Mouse (Mus musculus) kidney, adult 18-20 months (tissue): ENCODE results near the gene Mapkapk2.
A peak's percentile ranks its signal among the peaks of the same experiment; 100 is the strongest.

ENCODE experiments used
- DNase-seq: peaks from one replicate; pipeline ENCODE4 v3.0.0; 2021

Mapkapk2 gene

DNA sequence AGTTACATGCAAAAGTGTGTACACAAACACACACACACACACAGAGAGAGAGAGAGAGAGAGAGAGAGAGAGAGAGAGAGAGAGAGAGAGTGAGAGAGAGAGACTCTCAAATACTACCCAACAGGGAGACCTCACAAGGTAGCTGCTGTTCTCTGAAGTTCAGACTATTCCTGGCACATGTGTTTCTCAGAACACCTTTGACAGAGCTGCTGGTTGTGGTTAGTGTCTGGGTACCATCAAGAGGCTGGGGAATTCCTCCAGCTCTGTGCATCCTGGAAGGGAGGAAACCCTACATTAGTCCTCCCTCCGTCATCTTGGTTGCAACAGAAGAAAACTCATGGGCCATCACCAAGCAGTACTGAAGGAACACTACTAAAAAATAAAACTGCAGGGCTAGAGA is 16.9 kb downstream of the Mapkapk2 start:
- no peak for DNase-seq

DNA sequence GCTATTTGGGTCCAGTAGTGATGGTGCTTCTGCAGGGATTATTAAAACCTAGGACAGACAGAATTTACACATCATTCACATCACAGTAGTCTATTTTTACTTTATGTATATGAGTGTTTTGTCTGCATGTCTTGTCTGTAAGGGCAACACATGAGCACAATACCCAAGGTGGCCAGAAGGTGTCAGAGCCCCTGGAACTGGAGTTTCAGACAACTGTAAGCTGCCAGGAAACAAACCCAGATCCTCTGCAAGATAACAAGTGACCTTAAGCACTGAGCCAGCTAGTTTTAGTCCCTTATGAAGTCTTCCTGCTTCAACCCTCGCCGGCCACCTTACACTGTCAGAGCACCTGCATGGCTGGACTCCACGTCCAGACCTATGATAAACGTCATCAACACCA is 17.9 kb downstream of the Mapkapk2 start:
- no peak for DNase-seq

DNA sequence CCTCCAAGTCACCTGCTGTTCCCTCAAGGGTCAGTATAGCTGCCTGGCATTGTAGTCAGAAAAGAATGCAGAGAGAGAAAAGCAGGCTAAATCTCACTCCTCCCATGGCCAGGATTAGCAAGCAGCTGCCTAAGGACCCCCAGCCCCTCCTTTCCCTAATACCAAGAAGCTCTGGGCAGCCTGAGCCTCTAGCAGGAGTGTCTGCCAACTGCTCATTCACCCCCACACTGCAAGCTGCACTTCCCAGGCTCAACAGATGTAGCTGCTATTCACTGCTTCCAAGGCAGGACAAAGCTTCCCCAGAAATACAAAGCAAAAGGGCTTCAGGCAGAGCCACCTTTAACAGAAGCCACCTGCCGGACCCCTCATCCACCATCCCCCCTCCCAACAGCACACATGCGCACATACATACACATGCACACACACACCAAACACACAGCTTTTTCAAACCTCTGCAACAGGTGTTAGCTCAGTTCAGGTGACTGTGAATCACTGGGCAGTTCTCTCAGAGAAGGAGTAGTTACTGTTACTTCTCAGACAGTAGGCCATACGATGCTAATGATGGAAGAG is 18.8 kb downstream of the Mapkapk2 start:
- DNase-seq = no peak

DNA sequence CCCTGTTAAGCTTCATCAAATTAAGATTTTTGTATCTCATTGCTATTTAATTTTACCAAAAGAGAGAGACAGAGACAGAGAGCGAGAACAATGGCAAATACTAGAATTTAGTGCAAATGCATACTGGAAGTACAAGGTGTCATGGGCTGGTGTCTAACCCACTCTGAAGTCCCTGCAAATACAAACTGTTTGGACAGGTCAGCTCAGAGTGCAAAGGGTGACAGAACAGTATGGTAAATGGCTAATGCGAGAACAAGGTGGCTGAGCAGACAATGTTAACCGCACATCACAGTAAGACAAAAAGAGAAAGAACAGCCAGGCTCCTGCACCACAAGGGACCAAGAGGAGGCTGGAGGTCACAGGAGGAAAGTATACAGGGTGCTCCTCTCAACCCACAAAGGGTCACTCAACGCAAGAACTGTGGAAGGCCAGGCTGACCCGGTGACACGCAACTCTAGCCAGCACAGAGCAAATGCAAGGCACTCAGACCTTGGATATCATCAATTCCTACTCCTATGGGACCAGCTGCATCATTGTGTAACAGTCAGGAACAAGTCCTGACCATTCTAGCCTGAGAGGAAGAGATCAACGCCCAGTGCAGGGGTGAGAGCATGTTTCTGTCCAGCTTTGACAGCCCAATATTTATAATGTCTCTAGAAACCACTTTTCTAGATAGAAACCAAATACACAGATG is 22.4 kb downstream of the Mapkapk2 start:
- no peak for DNase-seq

DNA sequence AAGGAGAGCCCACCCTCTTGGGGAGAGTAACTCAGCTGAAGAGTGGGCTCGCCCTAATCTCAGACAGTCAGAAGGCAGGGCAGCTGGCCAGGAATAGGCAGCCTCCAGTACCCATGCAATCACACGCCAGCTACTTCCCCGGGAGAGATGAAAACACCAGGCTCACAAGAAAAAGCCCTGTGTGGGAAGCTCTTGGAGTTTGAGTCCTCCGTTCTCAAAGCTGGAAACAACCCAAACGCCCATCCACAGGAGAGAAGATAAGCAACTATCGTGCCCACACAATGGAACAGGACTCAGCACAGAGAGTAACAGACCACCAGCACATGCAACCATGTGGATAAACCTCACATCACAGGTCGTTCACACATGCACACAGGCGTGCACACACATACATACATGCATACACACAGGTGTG is 23.1 kb downstream of the Mapkapk2 start:
- DNase-seq = no peak

DNA sequence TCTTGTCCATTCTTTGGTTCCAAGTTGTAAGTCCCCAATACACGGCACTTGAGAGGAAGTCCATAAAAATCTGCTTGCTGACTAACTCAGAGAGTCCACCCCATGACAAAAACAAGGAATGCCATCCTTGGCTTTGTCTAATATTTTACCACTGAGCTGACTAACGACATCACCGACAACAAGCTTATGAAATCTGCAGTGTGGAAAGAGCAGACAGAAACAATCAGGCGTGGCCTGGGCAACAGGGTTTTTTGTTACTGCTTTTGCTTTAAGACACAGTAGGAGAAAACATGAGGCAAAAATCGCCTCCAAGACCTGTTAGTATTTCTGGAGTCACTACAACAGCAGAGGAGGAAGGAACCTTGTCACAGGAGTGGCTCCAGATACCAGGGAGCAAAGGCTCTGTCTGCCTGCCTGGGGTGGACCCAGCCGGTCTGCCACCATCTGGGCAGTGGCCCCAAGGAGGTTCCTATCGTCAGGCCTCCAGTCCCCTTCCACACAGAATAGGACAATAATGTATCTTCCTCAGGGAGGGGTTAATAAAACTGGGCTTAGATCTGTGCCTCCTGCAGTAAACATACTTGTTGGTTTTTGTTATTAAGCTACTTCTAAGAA is 25.1 kb downstream of the Mapkapk2 start:
- DNase-seq = no peak

DNA sequence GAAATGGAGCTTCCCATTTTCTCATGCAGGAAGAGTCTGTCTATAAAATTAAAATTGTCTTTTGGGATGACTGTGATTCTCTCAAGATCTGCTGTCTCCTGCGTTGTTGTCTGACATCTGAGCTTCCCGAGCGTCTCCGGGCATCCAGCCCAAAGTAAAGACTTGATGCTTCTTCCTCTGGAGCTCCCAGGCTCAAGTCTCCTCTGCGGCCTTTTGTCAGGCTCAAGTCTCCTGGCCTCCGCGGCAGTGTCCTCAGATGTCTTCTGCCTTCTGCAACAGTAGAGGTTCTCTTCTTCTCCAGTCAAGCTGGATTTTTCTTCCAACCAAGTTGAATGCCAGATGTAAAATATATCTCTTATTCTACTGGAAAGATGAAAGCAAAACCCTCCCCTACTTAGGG is 28.6 kb downstream of the Mapkapk2 start:
- DNase-seq = no peak

DNA sequence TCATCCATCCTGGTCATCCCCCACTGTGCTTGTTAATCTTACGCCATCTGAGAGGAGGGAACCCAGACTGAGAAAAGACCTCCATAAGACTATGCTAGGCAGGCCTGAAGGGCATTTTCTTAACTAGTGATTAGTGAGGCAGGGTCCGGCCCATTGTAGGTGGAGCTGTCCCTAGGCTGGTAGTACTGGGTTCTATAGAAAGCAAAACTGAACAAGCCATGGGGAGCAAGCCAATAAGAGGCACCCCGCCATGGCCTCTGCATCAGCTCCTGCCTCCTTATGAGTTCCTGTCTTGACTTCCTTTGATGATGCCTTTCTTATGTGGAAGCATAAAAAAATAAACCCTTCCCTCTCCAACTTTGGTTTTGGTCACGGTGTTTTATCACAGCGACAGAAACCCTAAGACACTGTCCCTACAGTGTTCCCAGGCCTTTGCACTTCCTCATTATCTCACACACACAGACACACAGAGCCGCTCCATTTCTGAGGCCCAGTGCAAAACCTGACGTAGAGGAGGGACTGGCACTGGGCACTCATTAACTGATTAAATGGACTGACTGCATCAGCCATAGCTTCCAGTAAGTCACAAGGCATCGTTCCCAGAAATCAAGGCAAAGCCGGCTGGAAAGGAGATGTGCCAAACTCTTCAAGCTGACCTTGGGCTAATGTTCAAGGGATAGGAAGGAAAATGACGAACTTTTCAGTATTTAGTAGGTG is 29.5 kb downstream of the Mapkapk2 start:
- DNase-seq = no peak

DNA sequence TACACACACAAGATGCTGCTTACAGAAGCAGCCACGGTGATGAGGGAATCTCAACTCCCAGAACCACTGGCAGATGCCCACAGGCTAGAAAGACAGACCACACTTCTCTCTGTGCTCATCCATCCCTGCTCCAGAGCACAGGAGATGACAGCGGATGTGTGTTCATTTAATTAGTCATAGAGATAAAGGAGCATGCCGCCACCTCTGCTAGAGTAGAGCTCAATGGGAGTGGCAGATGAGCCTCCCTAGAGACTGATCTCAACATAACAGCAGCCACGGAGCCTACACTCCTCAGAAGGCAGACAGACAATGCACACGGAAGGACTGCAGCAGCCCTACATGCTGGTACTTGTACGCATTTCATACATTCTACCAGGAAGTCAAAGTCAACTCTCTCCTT is 33.4 kb downstream of the Mapkapk2 start:
- no peak for DNase-seq

DNA sequence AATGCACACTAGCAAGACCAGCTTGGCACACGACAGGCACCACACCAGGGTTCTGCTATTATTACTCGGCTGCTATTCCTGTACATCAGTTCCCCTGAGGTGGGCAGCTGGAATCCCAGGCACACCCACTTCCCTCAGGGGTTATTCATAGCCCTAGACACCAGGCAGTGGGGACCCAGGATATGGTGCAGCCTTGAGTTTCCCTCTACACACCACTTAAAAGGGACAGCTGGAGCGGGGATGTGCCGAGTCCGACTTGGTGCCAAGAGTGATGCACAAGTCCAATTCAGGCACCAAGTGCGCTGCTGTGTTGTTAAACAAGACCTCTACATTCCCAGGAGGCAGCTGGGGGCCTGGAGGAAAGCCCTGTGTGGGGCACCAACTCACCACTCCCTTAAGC is 34.8 kb downstream of the Mapkapk2 start:
- DNase-seq = no peak

DNA sequence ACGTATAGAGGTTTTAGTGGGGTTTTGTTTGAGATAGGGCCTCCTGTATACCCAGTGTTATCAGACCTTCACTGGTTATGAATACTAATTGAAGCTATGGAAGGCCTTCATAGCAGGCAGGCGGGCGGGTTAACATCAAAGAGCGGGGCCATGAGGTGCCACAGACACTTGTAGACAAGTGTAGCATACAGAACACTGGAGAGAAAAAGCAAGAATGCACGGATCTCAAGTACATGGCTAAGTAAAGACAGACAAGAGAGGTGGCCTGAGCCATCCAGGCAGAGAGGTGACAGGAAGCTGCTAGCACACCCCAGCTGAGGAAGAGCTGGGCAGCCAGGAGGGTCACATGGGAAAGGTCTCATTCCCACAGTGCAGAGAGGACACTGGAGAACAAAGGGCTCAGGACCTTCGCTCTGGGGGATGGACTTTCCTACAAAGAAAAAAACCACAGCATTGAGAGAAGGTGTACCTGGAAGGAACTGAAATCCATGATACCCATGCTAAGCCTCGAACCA is 35.8 kb downstream of the Mapkapk2 start:
- DNase-seq = no peak

DNA sequence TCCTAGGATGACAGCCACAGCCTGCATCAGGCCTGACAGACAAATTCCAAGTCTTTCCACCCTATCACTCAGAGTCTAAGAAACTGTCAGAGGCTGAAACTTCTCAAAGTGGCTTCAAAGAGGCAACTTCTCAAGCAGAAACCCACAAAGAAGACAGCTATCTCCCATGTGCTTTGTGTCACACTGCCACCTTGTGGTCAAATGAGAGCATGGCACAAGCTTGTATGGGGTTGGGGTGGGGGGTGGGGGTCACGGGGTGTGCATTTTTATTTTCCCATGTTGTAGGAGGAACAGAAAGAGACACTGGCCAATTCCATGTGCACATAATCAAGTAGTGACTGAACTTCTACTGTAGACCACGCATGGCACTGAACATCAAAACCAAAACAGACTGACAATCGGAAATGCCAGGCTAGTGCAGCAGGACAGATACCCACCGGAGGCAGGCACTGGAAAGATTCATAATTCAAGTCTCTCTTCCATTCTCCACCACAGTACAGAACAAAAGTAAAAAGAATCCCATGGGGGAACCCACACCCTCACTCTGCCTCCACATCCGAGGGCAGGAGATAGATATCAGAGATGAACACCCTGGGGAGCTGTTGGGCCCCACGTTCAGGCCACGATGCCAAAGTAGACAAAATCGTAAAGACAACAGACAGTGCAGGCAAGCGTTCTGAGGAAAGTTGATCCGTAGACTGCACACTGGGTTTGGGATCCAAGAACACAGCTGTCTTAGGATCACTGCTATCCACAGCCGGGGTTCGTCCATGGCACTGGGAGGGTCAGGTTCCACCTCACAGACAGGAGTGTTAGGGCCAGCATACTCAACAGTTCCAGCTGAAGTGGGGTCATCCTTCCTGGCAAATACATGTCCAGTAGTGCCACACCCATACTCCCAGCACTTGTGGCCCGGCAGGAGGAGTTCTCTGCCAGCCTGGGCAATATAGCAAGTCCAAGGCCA is 37.1 kb downstream of the Mapkapk2 start:
- no peak for DNase-seq

DNA sequence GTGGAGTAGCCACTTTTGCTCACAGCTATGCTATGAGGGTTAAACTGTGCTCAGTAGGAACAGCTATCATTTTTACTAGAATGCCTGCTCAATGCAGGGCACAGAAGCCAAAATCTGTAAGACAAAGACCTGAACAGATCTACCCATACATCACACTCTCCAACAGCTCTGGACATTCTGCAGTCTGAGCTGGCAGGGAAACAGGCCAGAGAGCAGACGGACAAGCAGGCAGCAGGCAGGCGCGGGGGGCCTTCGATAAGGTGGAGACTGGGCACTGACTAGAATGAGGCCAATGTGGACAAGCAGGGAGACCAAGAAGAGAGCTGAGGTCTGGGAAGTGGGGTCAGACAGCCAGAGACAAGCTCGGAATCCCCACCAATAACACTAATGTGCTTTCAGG is 37.8 kb downstream of the Mapkapk2 start:
- DNase-seq = no peak

DNA sequence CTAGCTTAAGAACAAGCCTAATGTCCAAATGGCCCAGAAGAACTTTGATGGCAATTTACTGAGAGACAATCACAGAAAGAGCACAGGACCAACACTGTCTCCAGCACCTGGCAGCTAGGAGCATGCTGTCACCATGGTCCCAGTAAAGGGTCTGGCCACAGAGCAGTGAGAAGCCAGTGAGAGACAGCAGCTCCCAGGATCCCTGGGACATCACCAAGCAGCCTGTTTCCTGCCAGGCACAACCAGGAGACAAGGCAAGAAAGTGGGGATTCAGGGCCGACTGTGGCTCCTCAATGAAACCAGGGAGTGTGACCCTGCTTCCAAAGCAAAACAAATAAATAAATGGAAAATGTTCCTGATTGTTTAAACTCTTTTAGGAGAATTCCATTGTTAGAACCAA is 38.2 kb downstream of the Mapkapk2 start:
- no peak for DNase-seq

DNA sequence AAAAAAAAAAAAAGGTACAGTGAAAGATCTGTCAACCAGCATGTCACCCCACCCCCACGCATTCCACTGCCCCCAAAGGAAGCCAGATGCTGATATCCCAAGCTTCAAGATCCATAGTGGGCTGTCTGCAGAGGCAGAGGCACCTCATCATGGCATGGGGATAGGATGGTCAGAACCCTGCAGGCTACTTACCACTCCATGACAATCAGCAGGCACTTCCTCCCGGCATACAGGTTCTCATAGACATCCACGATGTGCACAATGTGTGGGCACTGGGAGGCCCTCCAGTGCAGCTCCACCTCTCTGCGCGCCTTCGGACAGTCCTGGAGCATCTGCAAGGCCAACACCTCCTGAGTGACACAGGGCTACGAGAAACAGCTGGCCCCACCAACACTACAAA is 39.2 kb downstream of the Mapkapk2 start:
- DNase-seq = no peak

DNA sequence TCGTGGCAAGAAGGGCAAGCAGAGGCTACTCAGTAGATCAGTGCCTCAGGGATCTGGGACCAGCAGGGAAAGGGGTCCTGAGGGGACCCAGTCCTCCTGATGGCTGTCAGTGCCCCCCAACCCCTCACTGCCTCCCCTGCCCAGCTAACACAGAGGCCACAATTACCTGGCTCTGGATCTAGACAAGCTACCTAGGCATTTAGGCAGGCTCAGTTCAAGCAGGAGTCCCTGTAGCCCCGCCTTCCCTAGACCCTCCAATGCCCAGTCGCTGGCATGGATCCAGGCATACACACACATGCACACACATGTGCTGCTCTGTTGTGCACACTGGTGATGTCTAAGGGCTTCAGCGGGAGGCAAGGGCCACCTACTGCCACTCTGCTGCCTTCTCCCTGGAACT is 43.4 kb downstream of the Mapkapk2 start:
- no peak for DNase-seq

DNA sequence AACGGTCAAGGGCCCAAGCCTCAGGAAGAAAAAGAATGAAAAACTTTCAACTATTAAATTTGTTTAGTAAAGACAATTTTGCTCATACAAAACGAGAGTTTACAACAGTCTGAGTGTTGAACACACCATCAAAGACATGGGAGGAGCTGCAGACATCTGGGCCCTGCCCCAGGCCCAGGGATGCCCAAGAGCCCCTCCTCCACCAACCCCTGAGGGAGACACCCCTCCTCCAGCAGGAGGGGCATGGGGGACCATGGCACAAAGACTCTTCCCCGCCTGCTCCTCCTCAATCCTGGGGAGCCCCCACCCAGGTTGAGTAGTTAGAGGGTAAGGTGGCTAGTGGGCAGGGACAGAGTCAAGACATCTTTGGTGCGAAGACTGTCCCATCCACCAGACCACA is 44.0 kb downstream of the Mapkapk2 start:
- DNase-seq = no peak

DNA sequence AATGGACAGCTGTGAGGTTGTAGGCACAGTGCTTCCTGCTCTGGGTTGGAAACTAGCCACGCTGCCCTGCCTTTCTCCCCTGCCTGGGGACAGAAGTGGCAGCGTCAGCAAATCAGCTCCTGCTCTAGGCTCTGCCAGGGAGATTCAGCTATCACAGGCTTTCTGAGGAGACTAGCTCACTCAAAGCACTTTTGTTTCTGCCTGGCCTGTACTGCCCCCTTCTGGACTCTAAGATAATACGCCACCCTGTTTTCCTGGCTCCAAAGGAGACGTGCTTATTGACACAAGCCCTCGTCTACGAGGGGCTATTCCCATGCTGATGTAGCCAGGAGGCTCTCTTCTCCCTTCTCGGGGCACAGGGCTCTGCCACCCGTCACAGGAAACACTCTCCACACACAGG is 44.4 kb downstream of the Mapkapk2 start:
- peak; percentile 51 for DNase-seq

DNA sequence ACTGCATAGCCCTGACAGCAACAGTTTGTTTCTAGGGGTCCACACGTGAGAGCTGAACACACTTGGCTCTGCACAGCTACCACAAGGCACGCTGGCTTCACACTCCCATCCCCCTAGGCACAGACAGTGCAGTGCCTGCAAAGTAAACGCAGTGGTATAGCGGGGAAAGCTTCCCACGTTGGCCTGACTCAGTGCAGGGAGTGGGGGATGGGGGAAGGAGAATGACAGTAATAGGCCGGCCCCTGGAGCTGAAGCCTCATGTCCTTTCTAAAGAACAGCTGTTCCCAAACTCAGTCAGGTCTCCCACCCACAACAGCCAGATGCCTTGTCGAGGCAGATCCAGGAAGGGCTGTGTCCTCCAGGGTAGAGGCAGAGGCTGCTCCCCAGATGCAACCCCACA is 46.6 kb downstream of the Mapkapk2 start:
- no peak for DNase-seq

DNA sequence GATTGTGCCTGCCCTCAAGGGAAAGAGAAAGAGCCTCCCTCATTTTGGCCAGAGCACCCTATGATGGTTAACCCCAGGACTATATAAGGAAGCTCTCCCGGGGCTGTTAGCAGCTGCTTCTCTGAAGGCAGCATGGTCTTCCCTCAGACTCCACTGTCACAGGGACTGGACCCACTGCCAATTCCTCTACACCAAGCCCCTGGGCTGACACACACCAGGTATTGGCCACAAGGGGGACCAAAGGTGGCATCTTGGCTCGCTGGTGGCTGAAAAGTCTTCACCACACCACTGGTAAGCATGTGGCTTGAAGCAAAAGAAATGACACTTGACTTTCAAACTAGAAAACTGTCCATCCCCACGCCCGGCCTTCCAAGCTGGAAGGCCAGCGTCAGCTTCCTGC is 47.0 kb downstream of the Mapkapk2 start:
- no peak for DNase-seq

DNA sequence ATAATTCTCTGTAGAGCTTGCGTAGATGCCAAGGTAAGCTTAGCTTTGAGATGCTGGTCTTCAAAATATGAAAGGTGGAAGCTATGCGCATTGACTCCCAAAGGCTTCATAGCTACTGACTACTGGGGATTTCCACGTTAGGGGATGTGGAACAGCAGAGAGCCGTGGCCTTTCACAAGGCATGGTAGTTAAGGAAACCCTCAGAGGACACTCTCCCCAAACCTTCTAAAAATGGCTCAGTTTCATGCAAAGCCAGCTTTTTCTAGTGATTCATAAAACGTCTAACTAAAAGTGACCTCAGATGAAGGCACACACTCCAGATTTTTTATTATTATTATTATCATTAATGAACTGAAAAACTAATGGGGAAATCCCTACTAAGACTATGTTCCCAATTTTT is 47.6 kb downstream of the Mapkapk2 start:
- DNase-seq = no peak

DNA sequence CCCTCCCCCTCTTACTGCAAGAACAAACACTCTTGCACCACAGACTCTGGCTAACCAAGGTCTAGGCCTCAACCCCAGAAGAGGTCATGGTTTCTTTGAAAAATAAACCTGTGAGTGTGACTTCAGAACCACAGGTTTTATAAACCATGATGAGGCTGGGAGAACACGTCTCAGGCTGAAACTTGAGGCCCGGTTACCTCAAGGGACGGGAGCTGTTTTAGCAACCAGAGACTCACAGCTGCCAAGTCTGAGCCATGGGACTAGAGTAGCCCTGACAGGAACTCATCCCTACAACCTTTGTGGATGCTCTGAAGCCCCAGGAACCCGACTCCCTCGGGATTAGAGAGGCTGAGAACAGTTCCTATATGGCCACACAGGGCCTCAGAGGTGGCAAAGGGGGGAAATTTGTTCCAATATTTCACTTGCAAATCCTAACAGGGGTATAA is 48.2 kb downstream of the Mapkapk2 start:
- DNase-seq = no peak

DNA sequence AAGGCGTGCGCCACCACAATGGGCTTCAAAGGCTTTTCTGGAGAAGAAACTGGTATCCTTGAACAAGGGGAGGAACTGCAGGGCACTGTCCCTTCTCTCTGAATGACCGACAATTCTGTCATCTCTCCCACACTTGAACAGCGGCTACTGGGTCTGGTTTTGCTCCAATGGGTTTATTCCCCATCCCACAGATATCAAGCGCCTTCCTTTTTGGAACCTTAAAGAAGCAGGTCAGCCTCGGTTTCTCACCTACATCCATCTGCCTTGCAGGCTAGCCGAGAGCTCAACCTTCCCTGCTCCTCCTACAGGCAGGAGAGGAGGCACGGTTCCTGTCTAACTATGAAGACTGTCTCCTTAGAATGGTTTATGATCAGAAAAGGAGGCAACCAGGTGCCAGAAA is 48.7 kb downstream of the Mapkapk2 start:
- DNase-seq = no peak
